Mouse (Mus musculus) liver, embryonic 14.5 days (tissue): Measurements from ENCODE around the gene Bri3.

Experiments
- CTCF ChIP-seq: IDR thresholded peaks from 2 replicates; pipeline ENCODE4 v1.5.1; 2016; ENCODE audit warnings: antibody characterized with exemption, low read depth, control low read depth
- EP300 ChIP-seq: IDR thresholded peaks from 2 replicates; pipeline ENCODE4 v1.6.1; 2016; ENCODE audit warnings: antibody characterized with exemption, low read depth

GRCm38 (mm10) chr5:144447226-144447616 is 203.0 kb downstream of the Bri3 start:
- no peak for TF ChIP-seq EP300
- no peak for TF ChIP-seq CTCF
